Mouse (Mus musculus) 3134 (cell line): ENCODE measurements around the gene Atp5d.

Experiments
- DNase-seq: peaks from one replicate; pipeline ENCODE4 v3.0.0-alpha.2; 2011; ENCODE audit warnings: low spot score; ENCODE audit not compliant: insufficient read length; ENCODE audit errors: extremely low read depth

Gene Atp5d

GRCm38 (mm10) chr10:80116927-80117691 is 21.3 kb upstream of the Atp5d start:
- DNase-seq: peak; percentile 56

GRCm38 (mm10) chr10:80117736-80118135 is 20.7 kb upstream of the Atp5d start:
- DNase-seq: no peak

- DNase-seq: no peak
Observed at GRCm38 (mm10) chr10:80118552-80118951, 19.9 kb upstream of the Atp5d start.

- no peak for DNase-seq
Observed at GRCm38 (mm10) chr10:80120146-80120545, 18.3 kb upstream of the Atp5d start.

GRCm38 (mm10) chr10:80121639-80122038 is 16.8 kb upstream of the Atp5d start:
- DNase-seq: no peak

GRCm38 (mm10) chr10:80123932-80124562 is 14.4 kb upstream of the Atp5d start:
- DNase-seq: no peak

- no peak for DNase-seq
Observed at GRCm38 (mm10) chr10:80127920-80128319, 10.5 kb upstream of the Atp5d start.

- no peak for DNase-seq
Observed at GRCm38 (mm10) chr10:80129846-80130245, 8.6 kb upstream of the Atp5d start.

GRCm38 (mm10) chr10:80130403-80131031 is 7.9 kb upstream of the Atp5d start:
- no peak for DNase-seq

GRCm38 (mm10) chr10:80131316-80131951 is 7.0 kb upstream of the Atp5d start:
- DNase-seq: no peak

- DNase-seq: no peak
Observed at GRCm38 (mm10) chr10:80131952-80132350, 6.5 kb upstream of the Atp5d start.

- DNase-seq: no peak
Observed at GRCm38 (mm10) chr10:80133226-80133849, 5.1 kb upstream of the Atp5d start.

- no peak for DNase-seq
Observed at GRCm38 (mm10) chr10:80134421-80134820, 4.0 kb upstream of the Atp5d start.

GRCm38 (mm10) chr10:80135161-80135560 is 3.3 kb upstream of the Atp5d start:
- no peak for DNase-seq

- no peak for DNase-seq
Observed at GRCm38 (mm10) chr10:80135641-80136040, 2.8 kb upstream of the Atp5d start.

- no peak for DNase-seq
Observed at GRCm38 (mm10) chr10:80136179-80136951, 2.1 kb upstream of the Atp5d start.

GRCm38 (mm10) chr10:80136952-80137625 is 1.3 kb upstream of the Atp5d start:
- DNase-seq: no peak

- no peak for DNase-seq
Observed at GRCm38 (mm10) chr10:80137626-80138552, 543 bp upstream of the Atp5d start.

- no peak for DNase-seq
Observed at GRCm38 (mm10) chr10:80139439-80139775, 975 bp downstream of the Atp5d start.
